Mouse (Mus musculus) kidney, adult 2 months (tissue): ENCODE measurements around the gene Slc35f4.

Experiments
- CTCF ChIP-seq: fragments of 200-500 bp; conservative IDR thresholded peaks from 2 replicates; pipeline ENCODE4 v1.5.1; 2011; ENCODE audit warnings: low read depth, mild to moderate bottlenecking, control low read depth, low read length, moderate library complexity, mixed read lengths; ENCODE audit not compliant: insufficient read depth, insufficient read length
- POLR2A ChIP-seq: fragments of 200-500 bp; IDR thresholded peaks from one replicate; pipeline ENCODE4 v1.6.1; 2011; ENCODE audit warnings: low read depth, low read length, control low read depth

DNA sequence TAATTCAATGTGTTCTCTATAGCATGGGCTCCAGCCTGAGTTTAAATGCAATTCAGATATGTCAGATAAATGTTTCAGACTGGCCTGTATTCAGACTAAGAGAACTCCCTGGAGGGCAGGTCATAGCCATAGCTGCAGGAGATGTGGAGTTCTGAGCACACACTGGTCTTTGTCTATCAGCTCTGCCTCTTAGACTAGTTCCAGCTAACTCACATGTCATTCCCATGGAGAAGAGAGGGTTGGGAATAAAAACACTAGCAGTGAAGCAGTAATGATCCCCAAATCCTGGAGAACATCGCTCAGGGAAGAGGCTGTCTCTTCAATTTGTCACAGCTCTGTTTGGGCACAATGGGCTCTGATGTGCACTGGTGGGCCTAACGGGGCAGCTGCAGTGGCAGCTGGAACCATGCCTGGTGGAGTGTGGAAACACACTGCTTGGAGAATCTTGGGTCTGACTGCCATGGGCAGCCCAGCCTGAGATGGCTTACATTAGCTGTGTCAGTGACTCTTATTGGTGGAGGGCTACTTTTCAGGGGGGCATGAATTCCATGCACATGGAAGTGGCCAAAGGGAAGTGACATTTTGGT, 223.5 kb downstream of the Slc35f4 start:
- TF ChIP-seq CTCF (no peak), POLR2A (no peak)
